Mouse (Mus musculus): ENCODE measurements at regions not wholly inside any gene's neighbourhood (a gene's known extent, or its start where the extent isn't known, plus 50 kb on each side); places are given as distances from the start of the nearest gene placed in this dataset.

GRCm38 (mm10) chr7:34587239-34587638, 69.3 kb downstream of the Kctd15 start:
- TF ChIP-seq POLR2A (IDR thresholded peaks at IDR 0.05; ENCODE audit: low read depth, low read length) = no peak
- no peak for TF ChIP-seq CTCF (IDR thresholded peaks at IDR 0.05; ENCODE audit: borderline replicate concordance, insufficient read depth, low read length)
- Histone ChIP-seq H3K4me3 (ENCODE audit: insufficient read depth, low read length) (no peak overlapping the region), H3K4me1 (ENCODE audit: control insufficient read depth, insufficient read depth, low read length) (no peaks in the 10 kb centered on the region), H3K27ac (ENCODE audit: insufficient read depth, low read length) (no peak overlapping the region)

- Histone ChIP-seq H3K27ac (ENCODE audit: insufficient read depth, low read length) (no peak overlapping the region), H3K4me3 (ENCODE audit: insufficient read depth, low read length) (no peak overlapping the region), H3K4me1 (ENCODE audit: control insufficient read depth, insufficient read depth, low read length) (no peaks in the 10 kb centered on the region)
- TF ChIP-seq CTCF (IDR thresholded peaks at IDR 0.05; ENCODE audit: borderline replicate concordance, insufficient read depth, low read length) (no peak), POLR2A (IDR thresholded peaks at IDR 0.05; ENCODE audit: low read depth, low read length) (no peak)
Measured at GRCm38 (mm10) chr7:34585312-34585865, 71.1 kb downstream of the Kctd15 start.

- TF ChIP-seq POLR2A (IDR thresholded peaks at IDR 0.05; ENCODE audit: low read depth, low read length) (no peak), CTCF (IDR thresholded peaks at IDR 0.05; ENCODE audit: borderline replicate concordance, insufficient read depth, low read length) (no peak)
- H3K4me3 ChIP-seq (ENCODE audit: insufficient read depth, low read length) = no peak overlapping the region
- no peaks in the 10 kb centered on the region for H3K4me1 ChIP-seq (ENCODE audit: control insufficient read depth, insufficient read depth, low read length)
- no peak overlapping the region for H3K27ac ChIP-seq (ENCODE audit: insufficient read depth, low read length)
Measured at GRCm38 (mm10) chr7:34584870-34585269, 71.7 kb downstream of the Kctd15 start.

GRCm38 (mm10) chr7:34580866-34581265, 75.7 kb downstream of the Kctd15 start:
- Histone ChIP-seq H3K4me1 (ENCODE audit: control insufficient read depth, insufficient read depth, low read length) (no peaks in the 10 kb centered on the region), H3K4me3 (ENCODE audit: insufficient read depth, low read length) (no peak overlapping the region), H3K27ac (ENCODE audit: insufficient read depth, low read length) (no peak overlapping the region)
- TF ChIP-seq POLR2A (IDR thresholded peaks at IDR 0.05; ENCODE audit: low read depth, low read length) (no peak), CTCF (IDR thresholded peaks at IDR 0.05; ENCODE audit: borderline replicate concordance, insufficient read depth, low read length) (no peak)

GRCm38 (mm10) chr7:34571295-34571694, 85.2 kb downstream of the Kctd15 start:
- TF ChIP-seq CTCF (IDR thresholded peaks at IDR 0.05; ENCODE audit: borderline replicate concordance, insufficient read depth, low read length) (no peak), POLR2A (IDR thresholded peaks at IDR 0.05; ENCODE audit: low read depth, low read length) (no peak)
- Histone ChIP-seq H3K4me3 (ENCODE audit: insufficient read depth, low read length) (no peak overlapping the region), H3K27ac (ENCODE audit: insufficient read depth, low read length) (no peak overlapping the region), H3K4me1 (ENCODE audit: control insufficient read depth, insufficient read depth, low read length) (no peaks in the 10 kb centered on the region)

GRCm38 (mm10) chr7:34570114-34571065, 86.1 kb downstream of the Kctd15 start:
- no peak overlapping the region for H3K4me3 ChIP-seq (ENCODE audit: insufficient read depth, low read length)
- no peaks in the 10 kb centered on the region for H3K4me1 ChIP-seq (ENCODE audit: control insufficient read depth, insufficient read depth, low read length)
- TF ChIP-seq CTCF (IDR thresholded peaks at IDR 0.05; ENCODE audit: borderline replicate concordance, insufficient read depth, low read length) (no peak), POLR2A (IDR thresholded peaks at IDR 0.05; ENCODE audit: low read depth, low read length) (no peak)
- no peak overlapping the region for H3K27ac ChIP-seq (ENCODE audit: insufficient read depth, low read length)

- H3K4me3 ChIP-seq (ENCODE audit: insufficient read depth, low read length) = no peak overlapping the region
- TF ChIP-seq CTCF (IDR thresholded peaks at IDR 0.05; ENCODE audit: borderline replicate concordance, insufficient read depth, low read length) = no peak
- no peak for TF ChIP-seq POLR2A (IDR thresholded peaks at IDR 0.05; ENCODE audit: low read depth, low read length)
- no peaks in the 10 kb centered on the region for H3K4me1 ChIP-seq (ENCODE audit: control insufficient read depth, insufficient read depth, low read length)
Measured at GRCm38 (mm10) chr7:34569747-34570113, 86.8 kb downstream of the Kctd15 start.

GRCm38 (mm10) chr7:34567575-34567974, 89.0 kb downstream of the Kctd15 start:
- TF ChIP-seq POLR2A (IDR thresholded peaks at IDR 0.05; ENCODE audit: low read depth, low read length) (no peak), CTCF (IDR thresholded peaks at IDR 0.05; ENCODE audit: borderline replicate concordance, insufficient read depth, low read length) (no peak)
- Histone ChIP-seq H3K27ac (ENCODE audit: insufficient read depth, low read length) (no peak overlapping the region), H3K4me3 (ENCODE audit: insufficient read depth, low read length) (no peak overlapping the region), H3K4me1 (ENCODE audit: control insufficient read depth, insufficient read depth, low read length) (no peaks in the 10 kb centered on the region)

More at GRCm38 (mm10) chr7:34569747-34570113, 86.8 kb downstream of the Kctd15 start:
- no peak overlapping the region for H3K27ac ChIP-seq (ENCODE audit: insufficient read depth, low read length)

- no peak overlapping the region for H3K4me3 ChIP-seq (ENCODE audit: insufficient read depth, low read length)
- H3K27ac ChIP-seq (ENCODE audit: insufficient read depth, low read length) = no peak overlapping the region
- H3K4me1 ChIP-seq (ENCODE audit: control insufficient read depth, insufficient read depth, low read length) = no peaks in the 10 kb centered on the region
- TF ChIP-seq POLR2A (IDR thresholded peaks at IDR 0.05; ENCODE audit: low read depth, low read length) = no peak
- TF ChIP-seq CTCF (IDR thresholded peaks at IDR 0.05; ENCODE audit: borderline replicate concordance, insufficient read depth, low read length) = no peak
Measured at GRCm38 (mm10) chr7:34562160-34562559, 94.4 kb downstream of the Kctd15 start.

Data from embryonic fibroblast, embryonic 13.5 days (primary cell).